Mouse (Mus musculus) urinary bladder, postnatal 10 days (tissue): ENCODE measurements at regions not wholly inside any gene's neighbourhood (a gene's known extent, or its start where the extent isn't known, plus 50 kb on each side); places are given as distances from the start of the nearest gene placed in this dataset.

Experiments used
- DNase-seq: peaks from one replicate; pipeline ENCODE4 v3.0.0; 2022; ENCODE audit warnings: low spot score

- no peak for DNase-seq
Measured at GRCm38 (mm10) chr3:52929827-52930605, 87.0 kb downstream of the Cog6 start.

- no peak for DNase-seq
Measured at GRCm38 (mm10) chr3:52927361-52927841, 89.6 kb downstream of the Cog6 start.

- no peak for DNase-seq
Measured at GRCm38 (mm10) chr3:52926549-52926948, 90.5 kb downstream of the Cog6 start.

- DNase-seq, result no peak
Measured at GRCm38 (mm10) chr3:52925223-52925622, 91.8 kb downstream of the Cog6 start.

GRCm38 (mm10) chr3:52924631-52925030 is 92.4 kb downstream of the Cog6 start:
- DNase-seq, result no peak

GRCm38 (mm10) chr3:52923824-52924559 is 93.0 kb downstream of the Cog6 start:
- no peak for DNase-seq

GRCm38 (mm10) chr3:52922411-52922810 is 94.6 kb downstream of the Cog6 start:
- DNase-seq, result no peak

GRCm38 (mm10) chr3:52906823-52907564 is 110.0 kb downstream of the Cog6 start:
- DNase-seq, result no peak

GRCm38 (mm10) chr3:52904028-52904427 is 113.0 kb downstream of the Cog6 start:
- no peak for DNase-seq

- DNase-seq, result no peak
Measured at GRCm38 (mm10) chr3:52897665-52898064, 119.4 kb downstream of the Cog6 start.

GRCm38 (mm10) chr3:52896462-52896861 is 120.6 kb downstream of the Cog6 start:
- no peak for DNase-seq

- no peak for DNase-seq
Measured at GRCm38 (mm10) chr3:52895751-52896150, 121.3 kb downstream of the Cog6 start.

GRCm38 (mm10) chr3:52894812-52895211 is 122.2 kb downstream of the Cog6 start:
- DNase-seq, result no peak

- no peak for DNase-seq
Measured at GRCm38 (mm10) chr3:52889156-52889715, 127.8 kb downstream of the Cog6 start.

GRCm38 (mm10) chr3:52881981-52882380 is 135.1 kb downstream of the Cog6 start:
- DNase-seq, result no peak

GRCm38 (mm10) chr3:52881139-52881538 is 135.9 kb downstream of the Cog6 start:
- no peak for DNase-seq

- no peak for DNase-seq
Measured at GRCm38 (mm10) chr3:52879700-52880099, 137.3 kb downstream of the Cog6 start.

GRCm38 (mm10) chr3:52878334-52878733 is 138.7 kb downstream of the Cog6 start:
- DNase-seq, result no peak

- no peak for DNase-seq
Measured at GRCm38 (mm10) chr3:52872260-52872659, 144.8 kb downstream of the Cog6 start.

GRCm38 (mm10) chr3:52863146-52863849 is 153.7 kb downstream of the Cog6 start:
- DNase-seq, result no peak

- DNase-seq, result no peak
Measured at GRCm38 (mm10) chr3:52862026-52862425, 155.0 kb downstream of the Cog6 start.

GRCm38 (mm10) chr3:52861538-52861937 is 155.5 kb downstream of the Cog6 start:
- no peak for DNase-seq
